Mouse (Mus musculus) cerebellum, adult 8-10 months (tissue): ENCODE measurements at regions not wholly inside any gene's neighbourhood (a gene's known extent, or its start where the extent isn't known, plus 50 kb on each side); places are given as distances from the start of the nearest gene placed in this dataset.
"Not testable (repeated sequence)": the region's sequence is repeated elsewhere in the genome, so short reads cannot be mapped to it uniquely, and the experiment has no call there.

Source experiments
- DNase-seq: peaks from one replicate; pipeline ENCODE4 v3.0.0; 2022

GRCm38 (mm10) chr15:60333573-60334306 is 317.3 kb upstream of the 4933412E24Rik start:
- no peak for DNase-seq

GRCm38 (mm10) chr15:60317577-60317976 is 301.2 kb upstream of the 4933412E24Rik start:
- DNase-seq, result no peak

GRCm38 (mm10) chr15:60315210-60315609 is 298.8 kb upstream of the 4933412E24Rik start:
- DNase-seq, result no peak

- DNase-seq, result no peak
These were observed 293.5 kb upstream of the 4933412E24Rik start for GRCm38 (mm10) chr15:60309909-60310308.

- DNase-seq, result no peak
These were observed 292.6 kb upstream of the 4933412E24Rik start for GRCm38 (mm10) chr15:60308968-60309367.

- DNase-seq, result no peak
These were observed 291.7 kb upstream of the 4933412E24Rik start for GRCm38 (mm10) chr15:60308126-60308525.

- DNase-seq, result no peak
These were observed 287.1 kb upstream of the 4933412E24Rik start for GRCm38 (mm10) chr15:60303501-60303900.

GRCm38 (mm10) chr15:60301939-60302338 is 285.5 kb upstream of the 4933412E24Rik start:
- no peak for DNase-seq

GRCm38 (mm10) chr15:60285321-60285720 is 268.9 kb upstream of the 4933412E24Rik start:
- no peak for DNase-seq

GRCm38 (mm10) chr15:60280378-60280777 is 264.0 kb upstream of the 4933412E24Rik start:
- DNase-seq, result no peak

GRCm38 (mm10) chr15:60253661-60254060 is 237.2 kb upstream of the 4933412E24Rik start:
- DNase-seq, result not testable (repeated sequence)

GRCm38 (mm10) chr15:60226335-60226938 is 210.0 kb upstream of the 4933412E24Rik start:
- no peak for DNase-seq

GRCm38 (mm10) chr15:60195070-60195469 is 178.7 kb upstream of the 4933412E24Rik start:
- no peak for DNase-seq

- no peak for DNase-seq
These were observed 176.7 kb upstream of the 4933412E24Rik start for GRCm38 (mm10) chr15:60193157-60193556.

GRCm38 (mm10) chr15:60187002-60187715 is 170.7 kb upstream of the 4933412E24Rik start:
- no peak for DNase-seq

GRCm38 (mm10) chr15:60141554-60142070 is 125.2 kb upstream of the 4933412E24Rik start:
- no peak for DNase-seq

GRCm38 (mm10) chr15:60136671-60137070 is 120.3 kb upstream of the 4933412E24Rik start:
- no peak for DNase-seq

- DNase-seq, result no peak
These were observed 118.1 kb upstream of the 4933412E24Rik start for GRCm38 (mm10) chr15:60134515-60134914.

GRCm38 (mm10) chr15:60132701-60133100 is 116.3 kb upstream of the 4933412E24Rik start:
- no peak for DNase-seq

GRCm38 (mm10) chr15:60124461-60124860 is 108.0 kb upstream of the 4933412E24Rik start:
- DNase-seq, result no peak

GRCm38 (mm10) chr15:60119926-60120325 is 103.5 kb upstream of the 4933412E24Rik start:
- DNase-seq, result no peak

GRCm38 (mm10) chr15:60111885-60112284 is 95.5 kb upstream of the 4933412E24Rik start:
- no peak for DNase-seq

GRCm38 (mm10) chr15:60111046-60111445 is 94.6 kb upstream of the 4933412E24Rik start:
- no peak for DNase-seq

- DNase-seq, result no peak
These were observed 87.7 kb upstream of the 4933412E24Rik start for GRCm38 (mm10) chr15:60104126-60104525.
